In the genomic region with DNA sequence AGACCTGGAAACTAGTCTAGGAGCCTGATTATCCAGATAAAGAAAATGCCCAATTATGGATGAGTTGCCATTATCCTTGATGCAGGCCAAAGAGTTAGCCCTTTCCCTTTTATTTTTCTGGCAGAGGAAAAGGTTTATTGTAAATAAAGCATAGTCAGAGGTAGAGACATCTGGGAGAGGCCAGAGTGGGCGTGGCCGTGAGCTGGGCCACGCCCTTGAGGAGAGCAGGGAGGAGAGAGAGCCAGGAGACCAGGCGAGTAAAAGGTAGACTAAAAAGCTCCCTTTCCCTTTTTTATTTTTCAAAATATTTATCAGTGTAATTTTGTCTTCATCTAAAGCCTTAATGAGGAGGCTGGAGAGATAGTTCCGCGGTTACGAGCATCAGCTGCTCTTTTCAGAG, we compare ENCODE assay signal across 21 mouse cellular contexts. TPM values are rescaled to one million over a fixed set of nuclear protein-coding genes. Genes with fewer than 3 reads are reported as not detected.
DNase-seq lines count a peak whose midpoint lies in the region; ATAC-seq and TF ChIP-seq lines count a peak whose summit lies in the region.
"Had no signal": no experiment of that assay in that cellular context is flagged by ENCODE, and none has a peak within 500 bp of the region (broad histone marks: within the 10 kb centered on the region; RNA-seq: fewer than 3 reads in every experiment).

No protein-coding gene starts in this region.

- H3K4me2 ChIP-seq in kidney, postnatal 0 days (ENCODE audit: low read length) = no peak overlapping the region
- no peak overlapping the region for H3K4me2 ChIP-seq in hindbrain, embryonic 14.5 days (replicated peaks)
- H3K4me2 ChIP-seq: embryonic facial prominence, embryonic 13.5 days; heart, embryonic 13.5 days; kidney, embryonic 15.5 days had no signal

- no peaks in the 10 kb centered on the region for H3K36me3 ChIP-seq in kidney, postnatal 0 days (ENCODE audit: insufficient read depth, low read length)
- H3K36me3 ChIP-seq in hindbrain, embryonic 14.5 days (replicated peaks; ENCODE audit: control insufficient read depth, insufficient read depth) = no peaks in the 10 kb centered on the region
- H3K36me3 ChIP-seq: embryonic facial prominence, embryonic 13.5 days; heart, embryonic 13.5 days; kidney, embryonic 15.5 days had no signal

- H3K4me3 ChIP-seq in kidney, postnatal 0 days (replicated peaks; ENCODE audit: low read depth, low read length) = no peak overlapping the region
- H3K4me3 ChIP-seq in hindbrain, embryonic 14.5 days (replicated peaks; ENCODE audit: low read length) = no peak overlapping the region
- H3K4me3 ChIP-seq: embryonic facial prominence, embryonic 13.5 days; heart, embryonic 13.5 days; kidney, embryonic 15.5 days; limb, embryonic 10.5 days had no signal

- H3K4me1 ChIP-seq in kidney, postnatal 0 days (replicated peaks; ENCODE audit: insufficient read depth, low read length) = no peaks in the 10 kb centered on the region
- H3K4me1 ChIP-seq in hindbrain, embryonic 14.5 days (replicated peaks; ENCODE audit: control insufficient read depth, insufficient read depth, low read length) = peaks cover 15% of the 10 kb centered on the region; the same call in 1 of the 2 replicates

- no peak overlapping the region for H3K9ac ChIP-seq in kidney, postnatal 0 days (ENCODE audit: low read depth, low read length)
- no peak overlapping the region for H3K9ac ChIP-seq in hindbrain, embryonic 14.5 days
- H3K9ac ChIP-seq: embryonic facial prominence, embryonic 13.5 days; heart, embryonic 13.5 days; kidney, embryonic 15.5 days had no signal

- ATAC-seq in kidney, postnatal 0 days (replicated peaks; ENCODE audit: low FRiP score, low read depth) = no peak
- ATAC-seq in megakaryocyte progenitor cell, adult 5-6 weeks (replicated peaks; ENCODE audit: poor library complexity) = peak; percentile 50
- ATAC-seq in hindbrain, embryonic 14.5 days (ENCODE audit: low FRiP score) = no peak
- ATAC-seq: inflammation-experienced regulatory T-cells, adult 6 months had no signal

- peak; percentile 12 for DNase-seq in kidney, postnatal 0 days (ENCODE audit: low spot score)
- no peak for DNase-seq in kidney, postnatal 10 days
- DNase-seq in R1 (ENCODE audit: low read depth, low spot score) (peak; percentile 58), liver (peak; percentile 87)
- DNase-seq in right cerebral cortex, postnatal 10 days (ENCODE audit: low spot score in 2 of 2) = no peak
- DNase-seq in ovary, postnatal 14 days (ENCODE audit: low spot score) = no peak
- no peak for DNase-seq in hindbrain, embryonic 14.5 days (ENCODE audit: low spot score)
- DNase-seq: adrenal gland, postnatal 14 days; B cell, adult 2 months; cerebellum, adult 9-10 months; gastrocnemius, postnatal 36 days; lung, adult 2 months; midbrain, embryonic 14.5 days; thymus, postnatal 14 days had no signal

- no peaks in the 10 kb centered on the region for H3K9me3 ChIP-seq in kidney, postnatal 0 days (replicated peaks; ENCODE audit: low read length)
- H3K9me3 ChIP-seq in hindbrain, embryonic 14.5 days (ENCODE audit: control insufficient read depth, low read length) = no peaks in the 10 kb centered on the region
- H3K9me3 ChIP-seq: embryonic facial prominence, embryonic 13.5 days; heart, embryonic 13.5 days; kidney, embryonic 15.5 days; limb, embryonic 10.5 days had no signal

- no peak for TF ChIP-seq CTCF in kidney, postnatal 0 days (IDR thresholded peaks at IDR 0.05; ENCODE audit: low read depth)

- 47% methylated on average over 7 of the region's 7 CpGs for WGBS in kidney, postnatal 0 days
- WGBS in hindbrain, embryonic 14.5 days = 56% methylated on average over 7 of the region's 7 CpGs

- no peaks in the 10 kb centered on the region for H3K27me3 ChIP-seq in kidney, postnatal 0 days (ENCODE audit: insufficient read depth, low read length)
- no peaks in the 10 kb centered on the region for H3K27me3 ChIP-seq in hindbrain, embryonic 14.5 days (ENCODE audit: control insufficient read depth, insufficient read depth, low read length)
- H3K27me3 ChIP-seq: embryonic facial prominence, embryonic 13.5 days; heart, embryonic 13.5 days; kidney, embryonic 15.5 days had no signal

- H3K27ac ChIP-seq in kidney, postnatal 0 days = no peak overlapping the region
- H3K27ac ChIP-seq in hindbrain, embryonic 14.5 days = no peak overlapping the region
- H3K27ac ChIP-seq: embryonic facial prominence, embryonic 13.5 days; heart, embryonic 13.5 days; kidney, embryonic 15.5 days; limb, embryonic 10.5 days; macrophage had no signal

RNA-seq across cellular contexts. Expression of a gene that starts 2.4 kb away (rescaled TPM):
- 16.7 and 17.5 TPM in 2 replicates for polyA plus RNA-seq in kidney, postnatal 0 days (2015; fragmentation: Nextera tagmentation; extraction: Ambion mirVana)
- 65.0 and 85.1 TPM in 2 replicates for total RNA-seq in megakaryocyte progenitor cell, adult 5-6 weeks (2015)
- total RNA-seq in megakaryocyte progenitor cell, adult 5-6 weeks (2017) = 105 and 121 TPM in 2 replicates
- 42.4 and 51.8 TPM in 2 replicates for polyA plus RNA-seq in hindbrain, embryonic 14.5 days (2014; fragmentation: Nextera tagmentation; extraction: Ambion mirVana)

RNA-seq across cellular contexts. Expression of a gene that starts 17.5 kb away (rescaled TPM):
- polyA plus RNA-seq in kidney, postnatal 0 days (2015; fragmentation: Nextera tagmentation; extraction: Ambion mirVana) = 3.0 and 3.2 TPM in 2 replicates
- 1.8 and 2.6 TPM in 2 replicates for total RNA-seq in megakaryocyte progenitor cell, adult 5-6 weeks (2015)
- 1.5 and 1.7 TPM in 2 replicates for total RNA-seq in megakaryocyte progenitor cell, adult 5-6 weeks (2017)
- polyA plus RNA-seq in hindbrain, embryonic 14.5 days (2014; fragmentation: Nextera tagmentation; extraction: Ambion mirVana) = 13.7 and 14.8 TPM in 2 replicates

Comparison
In these comparisons a context has a peak if more than half of its experiments do, and no peak if none do; other contexts are left out.
1. DNase-seq: peak in kidney, postnatal 0 days (single experiment), R1 (single experiment) and liver (single experiment); none in kidney, postnatal 10 days (single experiment), right cerebral cortex, postnatal 10 days (0 of 2), ovary, postnatal 14 days (single experiment) and hindbrain, embryonic 14.5 days (single experiment).